Mouse (Mus musculus) midbrain, embryonic 13.5 days (tissue): Measurements from ENCODE around the gene Cntnap5a. TPM values are rescaled to one million over a fixed set of nuclear protein-coding genes. Genes with fewer than 3 reads are reported as not detected.

Experiments used
- ATAC-seq: fragments of 200-750 bp; cut with Nextera tagmentation; 2 replicates; pipeline ENCODE4 v1.8.0; 2017; ENCODE audit warnings: mild to moderate bottlenecking, moderate TSS enrichment, moderate library complexity
- H3K27ac ChIP-seq: fragments of 300-500 bp; sonication (generic); 2 replicates; pipeline ENCODE4 v1.5.1; 2015; ENCODE audit warnings: inconsistent platforms, mild to moderate bottlenecking, moderate library complexity
- H3K27me3 ChIP-seq: fragments of 300-500 bp; sonication (generic); 2 replicates; pipeline ENCODE4 v1.6.1; 2015; ENCODE audit warnings: mild to moderate bottlenecking, inconsistent platforms
- H3K36me3 ChIP-seq: fragments of 300-500 bp; sonication (generic); 2 replicates; pipeline ENCODE4 v1.6.1; 2015; ENCODE audit warnings: mild to moderate bottlenecking, inconsistent platforms
- H3K4me1 ChIP-seq: fragments of 300-500 bp; sonication (generic); replicated peaks from 2 replicates; pipeline ENCODE4 v1.6.1; 2015; ENCODE audit warnings: inconsistent platforms
- H3K4me2 ChIP-seq: fragments of 300-500 bp; sonication (generic); replicated peaks from 2 replicates; pipeline ENCODE4 v1.6.1; 2015; ENCODE audit warnings: moderate library complexity, mild to moderate bottlenecking, inconsistent platforms
- H3K4me3 ChIP-seq: fragments of 300-500 bp; sonication (generic); replicated peaks from 2 replicates; pipeline ENCODE4 v1.5.1; 2015; ENCODE audit warnings: mild to moderate bottlenecking, inconsistent platforms
- H3K9ac ChIP-seq: fragments of 300-500 bp; sonication (generic); replicated peaks from 2 replicates; pipeline ENCODE4 v1.6.1; 2015; ENCODE audit warnings: mild to moderate bottlenecking, inconsistent platforms
- H3K9me3 ChIP-seq: fragments of 300-500 bp; sonication (generic); 2 replicates; pipeline ENCODE4 v1.6.1; 2016; ENCODE audit warnings: mild to moderate bottlenecking, inconsistent platforms
- WGBS: fragments of 180-500 bp; shearing (Covaris S2); methylation state at CpG from one replicate; pipeline ENCODE4 v1.1.7; 2015; 5-methylcytosine and 5-hydroxymethylcytosine counted together
- polyA plus RNA-seq: library from polyadenylated mRNA; unstranded; fragments of >200 nt; fragmentation: Nextera tagmentation; extraction: Ambion mirVana; gene quantifications from 2 replicates; pipeline ENCODE4 v1.2.1, GENCODE M21; 2015

The Cntnap5a gene
- 1.3 TPM in 2 replicates for polyA plus RNA-seq

- Histone ChIP-seq H3K27ac (no peak within 1 kb of the TSS), H3K4me1 (peaks cover 8% of the 10 kb centered on the region; the same call in 1 of the 2 replicates), H3K36me3 (no peaks in the 10 kb centered on the region), H3K4me2 (peak within 1 kb of the TSS; percentile 51), H3K4me3 (peak within 1 kb of the TSS; percentile 42), H3K9ac (peak within 1 kb of the TSS; percentile 67), H3K27me3 (no peaks in the 10 kb centered on the region), H3K9me3 (no peaks in the 10 kb centered on the region)
- WGBS, result 12% methylated on average over 26 of the region's 26 CpGs
- peak; percentile 90 for ATAC-seq
Measured at GRCm38 (mm10) chr1:115684518-115685368, at the start of gene Cntnap5a. Gene Cntnap5a (plus strand): TSS chr1:115684756.

DNA sequence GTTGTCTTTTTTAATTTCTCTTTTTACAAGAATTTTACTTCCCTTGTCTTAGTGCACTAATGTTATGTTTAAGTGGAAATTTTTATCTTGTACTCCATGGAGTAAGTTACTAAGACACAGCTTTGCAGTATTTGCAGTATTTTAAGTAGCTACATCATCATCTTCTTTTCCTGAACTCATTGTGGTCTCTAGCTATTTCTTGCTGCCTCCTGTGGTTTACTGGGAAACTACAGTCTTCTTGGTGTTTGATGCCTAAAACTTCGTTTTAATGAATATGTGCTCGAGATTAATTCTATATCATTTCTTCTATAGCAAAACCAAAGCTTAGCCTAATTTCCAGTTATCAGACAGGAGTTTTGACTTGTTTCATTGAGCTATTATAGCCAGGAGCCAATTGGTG, 37.6 kb upstream of the Cntnap5a start:
- Histone ChIP-seq H3K4me1 (no peaks in the 10 kb centered on the region), H3K9ac (no peak overlapping the region), H3K9me3 (no peaks in the 10 kb centered on the region), H3K27ac (no peak overlapping the region), H3K27me3 (no peaks in the 10 kb centered on the region), H3K4me3 (no peak overlapping the region), H3K4me2 (no peak overlapping the region), H3K36me3 (no peaks in the 10 kb centered on the region)
- no peak for ATAC-seq
- 75% methylated on average over 2 of the region's 2 CpGs for WGBS

DNA sequence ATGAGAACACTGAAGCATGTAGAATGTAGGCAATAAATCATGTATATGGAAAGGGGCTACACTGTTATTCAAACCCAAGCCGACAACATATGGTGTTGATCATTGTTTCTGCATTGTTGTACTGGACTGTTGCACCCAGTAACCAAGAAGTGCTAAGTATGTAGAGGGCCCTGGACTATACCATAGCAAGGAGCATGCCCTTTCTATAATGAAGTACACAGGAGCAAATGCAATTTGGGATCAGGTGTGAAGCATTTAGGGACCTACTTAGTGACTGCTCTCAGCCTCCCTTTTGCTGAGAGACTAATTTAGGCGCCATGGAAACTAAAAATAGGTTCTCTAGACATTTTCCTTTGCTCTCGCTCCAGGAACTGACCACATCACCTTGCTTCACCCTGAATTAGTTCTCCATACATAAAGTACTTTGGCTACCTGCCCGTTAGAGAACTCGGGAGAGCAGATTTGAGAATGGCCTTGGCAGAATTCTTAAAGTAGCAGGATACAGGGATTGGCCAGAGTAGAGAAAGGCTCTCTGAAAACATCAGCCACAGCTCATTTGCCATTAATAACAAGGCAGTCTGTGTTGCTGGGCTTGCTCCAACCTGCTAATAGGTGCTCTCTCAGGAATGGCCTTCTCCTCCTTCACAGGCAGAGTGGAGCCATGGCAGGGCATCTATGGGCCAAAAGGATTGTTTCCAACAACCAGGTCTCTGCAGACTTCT, 26.1 kb upstream of the Cntnap5a start:
- no peaks in the 10 kb centered on the region for H3K36me3 ChIP-seq
- no peaks in the 10 kb centered on the region for H3K9me3 ChIP-seq
- H3K27me3 ChIP-seq, result no peaks in the 10 kb centered on the region
- no peak overlapping the region for H3K4me3 ChIP-seq
- H3K9ac ChIP-seq, result no peak overlapping the region
- H3K27ac ChIP-seq, result no peak overlapping the region
- H3K4me1 ChIP-seq, result no peaks in the 10 kb centered on the region
- H3K4me2 ChIP-seq, result no peak overlapping the region
- ATAC-seq, result no peak
- WGBS, result 85% methylated on average over 5 of the region's 5 CpGs

DNA sequence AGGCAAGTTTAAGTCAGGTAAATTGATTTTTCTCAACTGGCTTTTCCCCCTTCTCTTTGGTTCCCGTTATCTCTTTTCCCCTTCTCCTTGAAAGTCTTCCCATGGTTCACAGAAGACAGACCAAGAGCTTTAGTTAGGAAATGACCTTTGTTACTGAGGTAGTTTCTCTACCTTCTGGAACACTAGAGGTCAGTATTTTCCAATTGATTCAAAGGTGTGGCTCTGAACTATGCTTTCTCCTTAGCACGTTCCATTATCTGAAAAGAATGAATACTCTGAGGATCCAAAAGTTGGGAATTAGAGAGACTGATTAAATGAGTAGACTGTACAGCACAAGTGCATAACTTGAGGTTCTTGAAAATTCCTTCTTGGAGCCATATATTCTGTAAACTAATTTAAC, 1.9 kb downstream of the Cntnap5a start:
- H3K27ac ChIP-seq, result no peak overlapping the region
- no peak overlapping the region for H3K9ac ChIP-seq
- whole genome bisulfite sequencing, result 20% methylated on average over 2 of the region's 2 CpGs
- H3K4me2 ChIP-seq, result peak overlapping the region; percentile 28
- peak overlapping the region; percentile 17 for H3K4me3 ChIP-seq
- peaks cover 8% of the 10 kb centered on the region; the same call in 1 of the 2 replicates for H3K4me1 ChIP-seq
- peak; percentile 44; the same call in 1 of the 2 replicates for ATAC-seq
- H3K27me3 ChIP-seq, result no peaks in the 10 kb centered on the region
- no peaks in the 10 kb centered on the region for H3K9me3 ChIP-seq
- H3K36me3 ChIP-seq, result no peaks in the 10 kb centered on the region

DNA sequence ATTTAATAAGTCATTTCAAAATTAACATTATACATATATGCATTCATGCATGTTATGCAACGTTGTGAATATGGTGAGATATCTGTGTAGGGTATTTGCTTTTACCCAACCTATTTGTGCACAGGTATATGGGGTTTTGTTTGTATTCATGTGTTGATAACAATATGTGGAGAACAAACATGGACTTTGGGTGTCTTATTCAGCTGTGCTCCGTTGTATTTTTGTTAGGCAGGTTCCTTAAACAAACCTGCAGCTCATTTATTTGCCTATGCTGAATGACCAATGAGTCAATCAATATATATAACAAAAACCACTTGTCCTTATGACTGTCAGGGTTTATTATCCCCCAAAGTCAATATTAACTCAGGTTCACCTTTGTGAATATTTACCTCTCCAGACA, 15.2 kb downstream of the Cntnap5a start:
- no peak overlapping the region for H3K4me2 ChIP-seq
- no peak for ATAC-seq
- H3K9me3 ChIP-seq, result no peaks in the 10 kb centered on the region
- no peak overlapping the region for H3K4me3 ChIP-seq
- 74% methylated on average over 2 of the region's 2 CpGs for WGBS
- H3K4me1 ChIP-seq, result no peaks in the 10 kb centered on the region
- H3K36me3 ChIP-seq, result no peaks in the 10 kb centered on the region
- no peak overlapping the region for H3K27ac ChIP-seq
- H3K9ac ChIP-seq, result no peak overlapping the region
- H3K27me3 ChIP-seq, result no peaks in the 10 kb centered on the region

DNA sequence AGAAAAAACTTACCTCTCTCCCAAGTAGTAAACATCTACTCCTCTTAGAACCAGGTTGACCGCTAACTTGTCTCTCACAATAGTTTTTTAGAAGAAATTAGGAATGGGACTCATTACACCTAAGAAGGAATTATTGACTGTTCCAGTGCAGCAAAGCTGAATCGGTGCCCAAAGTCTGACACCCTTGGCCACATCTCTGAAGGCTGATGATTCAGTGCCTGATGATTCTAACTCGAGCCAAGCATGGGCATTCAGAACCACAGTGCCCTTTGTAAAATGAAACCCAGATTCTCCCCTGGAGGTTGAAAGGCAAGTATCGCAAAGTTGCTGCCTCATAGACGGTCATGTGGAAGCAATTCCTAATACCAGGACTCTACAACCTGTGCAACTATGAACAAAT, 58.0 kb downstream of the Cntnap5a start:
- no peaks in the 10 kb centered on the region for H3K4me1 ChIP-seq
- no peak overlapping the region for H3K4me2 ChIP-seq
- H3K36me3 ChIP-seq, result no peaks in the 10 kb centered on the region
- no peak for ATAC-seq
- H3K4me3 ChIP-seq, result no peak overlapping the region
- H3K9ac ChIP-seq, result no peak overlapping the region
- no peaks in the 10 kb centered on the region for H3K9me3 ChIP-seq
- H3K27me3 ChIP-seq, result no peaks in the 10 kb centered on the region
- 91% methylated on average over 5 of the region's 5 CpGs for WGBS
- no peak overlapping the region for H3K27ac ChIP-seq

DNA sequence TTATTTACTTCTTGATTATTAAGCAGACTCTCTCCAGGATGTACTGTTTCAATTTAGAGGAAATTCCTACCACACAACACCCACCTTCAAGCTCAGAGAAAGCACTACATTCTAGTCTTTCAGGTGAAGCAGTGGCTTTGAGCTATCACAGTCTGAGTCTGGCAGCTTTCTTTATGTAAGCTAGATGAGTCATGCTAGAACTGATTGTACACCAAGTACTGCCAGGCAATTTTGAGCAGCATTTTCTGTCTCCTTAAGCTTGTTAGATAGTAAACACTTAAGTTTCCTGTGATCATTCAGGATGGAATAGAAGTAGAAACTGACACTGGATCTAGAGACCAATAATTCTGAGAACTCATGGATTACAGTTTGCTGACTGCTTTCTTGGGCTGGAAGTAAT, 61.0 kb downstream of the Cntnap5a start:
- Histone ChIP-seq H3K36me3 (no peaks in the 10 kb centered on the region), H3K9me3 (no peaks in the 10 kb centered on the region), H3K4me1 (no peaks in the 10 kb centered on the region), H3K4me3 (no peak overlapping the region), H3K4me2 (no peak overlapping the region), H3K9ac (no peak overlapping the region), H3K27me3 (no peaks in the 10 kb centered on the region), H3K27ac (no peak overlapping the region)
- ATAC-seq, result no peak

DNA sequence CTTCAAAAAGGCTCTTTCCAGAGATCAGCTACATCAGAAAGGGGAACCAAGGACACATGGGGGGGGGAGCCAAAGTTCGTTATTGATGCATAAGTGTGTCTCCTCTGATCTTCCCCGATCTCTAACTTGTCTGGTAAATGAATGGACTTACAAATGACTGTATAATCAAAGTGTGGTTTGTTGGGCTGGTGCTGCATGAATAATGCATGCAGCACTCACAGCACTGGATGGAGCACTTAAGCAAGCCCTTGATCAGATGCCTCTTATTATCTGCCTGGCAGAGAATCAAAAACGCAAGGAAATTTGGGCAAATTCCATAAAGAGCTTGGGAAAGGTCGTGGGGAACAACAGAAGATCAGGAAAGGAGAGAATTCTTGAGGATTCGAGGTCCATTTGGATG, 100.2 kb downstream of the Cntnap5a start:
- no peaks in the 10 kb centered on the region for H3K9me3 ChIP-seq
- peaks cover 7% of the 10 kb centered on the region; the same call in 1 of the 2 replicates for H3K4me1 ChIP-seq
- H3K36me3 ChIP-seq, result no peaks in the 10 kb centered on the region
- 26% methylated on average over 5 of the region's 5 CpGs for WGBS
- no peaks in the 10 kb centered on the region for H3K27me3 ChIP-seq
- no peak overlapping the region for H3K4me3 ChIP-seq
- no peak overlapping the region for H3K4me2 ChIP-seq
- H3K9ac ChIP-seq, result no peak overlapping the region
- ATAC-seq, result peak; percentile 94
- no peak overlapping the region for H3K27ac ChIP-seq

GRCm38 (mm10) chr1:115842591-115842990, 158.0 kb downstream of the Cntnap5a start:
- H3K36me3 ChIP-seq, result no peaks in the 10 kb centered on the region
- 93% methylated on average over 4 of the region's 4 CpGs for WGBS
- no peak for ATAC-seq

DNA sequence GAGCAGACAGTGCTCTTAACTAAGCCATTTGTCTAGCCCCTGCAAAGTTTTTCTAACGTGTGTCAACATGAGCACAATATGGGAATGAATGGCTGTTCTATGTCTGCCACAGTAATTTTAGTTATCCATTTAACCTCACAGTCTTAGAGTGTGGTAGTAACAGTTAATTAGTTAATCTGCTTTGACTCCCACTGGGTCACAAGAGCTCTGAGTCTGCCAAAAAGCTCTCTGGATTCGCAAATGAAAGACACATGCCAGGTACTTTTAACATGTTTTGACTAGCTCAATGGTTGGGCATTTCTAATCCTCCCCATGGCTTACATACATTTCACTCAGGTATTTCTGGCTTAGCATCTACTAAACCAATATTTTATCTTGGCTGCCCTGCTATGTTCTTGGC, 163.0 kb downstream of the Cntnap5a start:
- Histone ChIP-seq H3K4me2 (no peak overlapping the region), H3K27ac (no peak overlapping the region), H3K9me3 (no peaks in the 10 kb centered on the region), H3K9ac (no peak overlapping the region), H3K27me3 (no peaks in the 10 kb centered on the region), H3K36me3 (no peaks in the 10 kb centered on the region), H3K4me1 (no peaks in the 10 kb centered on the region), H3K4me3 (no peak overlapping the region)
- no peak for ATAC-seq
- WGBS, result 41% methylated on average over 2 of the region's 2 CpGs

More at GRCm38 (mm10) chr1:115842591-115842990, 158.0 kb downstream of the Cntnap5a start:
- Histone ChIP-seq H3K4me2 (no peak overlapping the region), H3K27me3 (no peaks in the 10 kb centered on the region), H3K27ac (no peak overlapping the region), H3K4me3 (no peak overlapping the region), H3K9me3 (no peaks in the 10 kb centered on the region), H3K4me1 (no peaks in the 10 kb centered on the region), H3K9ac (no peak overlapping the region)

DNA sequence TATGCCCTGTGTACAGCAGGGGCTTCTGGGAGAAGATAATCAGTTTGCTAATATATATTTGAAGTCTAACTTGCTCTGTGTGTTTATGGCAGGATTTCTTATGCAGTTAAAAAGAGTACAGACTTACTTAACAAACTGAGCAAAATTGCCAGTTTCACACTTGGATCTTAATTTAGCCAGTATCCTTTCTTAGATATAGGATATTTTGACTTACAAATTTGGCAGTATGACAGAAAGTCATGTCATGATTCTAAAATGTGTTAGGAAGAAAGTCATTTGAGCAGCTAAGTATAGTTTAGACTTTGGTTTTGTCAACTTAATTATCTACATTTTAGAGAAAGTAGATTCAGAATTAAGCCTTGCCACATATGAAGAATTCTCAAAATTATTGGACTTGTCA, 167.7 kb downstream of the Cntnap5a start:
- Histone ChIP-seq H3K36me3 (no peaks in the 10 kb centered on the region), H3K27me3 (no peaks in the 10 kb centered on the region), H3K9ac (no peak overlapping the region), H3K4me3 (no peak overlapping the region), H3K27ac (no peak overlapping the region), H3K4me1 (no peaks in the 10 kb centered on the region), H3K4me2 (no peak overlapping the region), H3K9me3 (no peaks in the 10 kb centered on the region)
- no peak for ATAC-seq

DNA sequence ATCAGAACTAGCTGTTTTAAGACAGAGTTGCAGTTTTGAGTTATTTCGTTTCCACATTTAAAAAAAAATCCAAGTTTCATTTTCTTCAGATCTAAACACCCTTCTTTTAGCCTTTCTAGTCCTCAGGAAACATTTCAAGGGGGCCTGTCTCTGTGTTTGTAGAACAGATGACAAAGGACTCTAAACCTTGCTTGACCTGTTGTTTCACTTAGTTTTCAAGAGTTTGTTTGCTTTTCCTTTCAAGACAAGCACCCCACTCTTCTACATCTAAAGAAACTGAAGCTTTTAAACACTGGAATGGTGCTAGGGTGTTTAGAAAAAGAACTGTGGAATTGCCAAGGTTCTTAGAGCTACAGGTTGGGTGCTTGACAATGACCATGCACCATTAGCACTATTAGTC, 233.8 kb downstream of the Cntnap5a start:
- 83% methylated on average over 1 of the region's 1 CpGs for WGBS
- no peaks in the 10 kb centered on the region for H3K27me3 ChIP-seq
- H3K4me1 ChIP-seq, result no peaks in the 10 kb centered on the region
- no peaks in the 10 kb centered on the region for H3K36me3 ChIP-seq
- H3K9me3 ChIP-seq, result no peaks in the 10 kb centered on the region
- H3K4me2 ChIP-seq, result no peak overlapping the region
- H3K27ac ChIP-seq, result no peak overlapping the region
- no peak for ATAC-seq
- H3K4me3 ChIP-seq, result no peak overlapping the region
- H3K9ac ChIP-seq, result no peak overlapping the region
